ENCODE assay signal across 12 mouse cellular contexts in genomic region chr8:61708586-61709305, GRCm38 (mm10).
DNase-seq lines count a peak whose midpoint lies in the region; ATAC-seq lines count a peak whose summit lies in the region.
"Had no signal": no experiment of that assay in that cellular context is flagged by ENCODE, and none has a peak within 500 bp of the region (broad histone marks: within the 10 kb centered on the region; RNA-seq: fewer than 3 reads in every experiment).

No protein-coding gene starts in this region.

- H3K4me2 ChIP-seq in limb, embryonic 11.5 days (ENCODE audit: low read depth, severe bottlenecking) = no peak overlapping the region
- H3K4me2 ChIP-seq in forebrain, embryonic 14.5 days (ENCODE audit: low read length) = no peak overlapping the region

- DNase-seq in limb, embryonic 11.5 days (ENCODE audit: low spot score) = no peak
- DNase-seq in limb, embryonic 10.5 days (ENCODE audit: low spot score) = no peak
- no peak for DNase-seq in forebrain, embryonic 14.5 days (ENCODE audit: low spot score)
- peak; percentile 71 for DNase-seq in mesoderm, embryonic 11.5 days (ENCODE audit: low read depth, low spot score)
- no peak for DNase-seq in layer of hippocampus, adult 9-10 months (ENCODE audit: low spot score)
- DNase-seq in kidney, postnatal 36 days = no peak
- DNase-seq: cerebellum, adult 9-10 months; kidney, adult 11 months; left cerebral cortex, postnatal 4 days; thymus, postnatal 36 days had no signal

- no peaks in the 10 kb centered on the region for H3K9me3 ChIP-seq in limb, embryonic 11.5 days (ENCODE audit: control insufficient read depth, low read length)
- H3K9me3 ChIP-seq in limb, embryonic 10.5 days (replicated peaks) = no peaks in the 10 kb centered on the region
- H3K9me3 ChIP-seq in forebrain, embryonic 14.5 days (replicated peaks; ENCODE audit: control insufficient read depth, low read length) = no peaks in the 10 kb centered on the region

- no peaks in the 10 kb centered on the region for H3K36me3 ChIP-seq in limb, embryonic 11.5 days (ENCODE audit: control insufficient read depth, insufficient read depth, low read length)
- H3K36me3 ChIP-seq in limb, embryonic 10.5 days = peaks cover 28% of the 10 kb centered on the region
- H3K36me3 ChIP-seq in forebrain, embryonic 14.5 days (ENCODE audit: control insufficient read depth, insufficient read depth, low read length) = peaks cover 4% of the 10 kb centered on the region; the same call in 1 of the 2 replicates

- no peak overlapping the region for H3K4me3 ChIP-seq in limb, embryonic 11.5 days (ENCODE audit: low read depth, low read length)
- no peak overlapping the region for H3K4me3 ChIP-seq in limb, embryonic 10.5 days
- no peak overlapping the region for H3K4me3 ChIP-seq in forebrain, embryonic 14.5 days (ENCODE audit: low read depth, low read length)
- H3K4me3 ChIP-seq: myocyte had no signal

- H3K27ac ChIP-seq in limb, embryonic 11.5 days (replicated peaks; ENCODE audit: low read depth, low read length) = no peak overlapping the region
- no peak overlapping the region for H3K27ac ChIP-seq in limb, embryonic 10.5 days
- no peak overlapping the region; the same call in 1 of the 2 replicates for H3K27ac ChIP-seq in forebrain, embryonic 14.5 days (ENCODE audit: low read depth, low read length)

- no peak overlapping the region for H3K9ac ChIP-seq in limb, embryonic 11.5 days (ENCODE audit: low read length)
- no peak overlapping the region for H3K9ac ChIP-seq in forebrain, embryonic 14.5 days (ENCODE audit: low read length)

- no peaks in the 10 kb centered on the region for H3K27me3 ChIP-seq in limb, embryonic 11.5 days (ENCODE audit: control insufficient read depth, insufficient read depth, low read length)
- H3K27me3 ChIP-seq in limb, embryonic 10.5 days (ENCODE audit: low read depth, poor library complexity, severe bottlenecking) = no peaks in the 10 kb centered on the region
- no peaks in the 10 kb centered on the region for H3K27me3 ChIP-seq in forebrain, embryonic 14.5 days (replicated peaks; ENCODE audit: control insufficient read depth, insufficient read depth, low read length)

- no peaks in the 10 kb centered on the region for H3K4me1 ChIP-seq in limb, embryonic 11.5 days (ENCODE audit: control insufficient read depth, insufficient read depth, low read length)
- peaks cover under 1% of the 10 kb centered on the region; the same call in 1 of the 2 replicates for H3K4me1 ChIP-seq in limb, embryonic 10.5 days
- peaks cover under 1% of the 10 kb centered on the region; the same call in 1 of the 2 replicates for H3K4me1 ChIP-seq in forebrain, embryonic 14.5 days (ENCODE audit: control insufficient read depth, insufficient read depth, low read length)

- ATAC-seq in limb, embryonic 11.5 days (ENCODE audit: insufficient number of reproducible peaks, low FRiP score, low TSS enrichment, low read depth) = 0 out of 2 replicates have a peak, but pooled peaks have one; percentile 44
- peak; percentile 60 for ATAC-seq in forebrain, embryonic 14.5 days
- no peak for ATAC-seq in frontal cortex, adult (ENCODE audit: low TSS enrichment)

- WGBS in limb, embryonic 11.5 days = 80% methylated on average over 8 of the region's 8 CpGs
- WGBS in limb, embryonic 10.5 days = 82% methylated on average over 8 of the region's 8 CpGs
- WGBS in forebrain, embryonic 14.5 days = 68% methylated on average over 8 of the region's 8 CpGs
